Mouse (Mus musculus) megakaryocyte, adult 5-6 weeks (primary cell): ENCODE measurements at regions not wholly inside any gene's neighbourhood (a gene's known extent, or its start where the extent isn't known, plus 50 kb on each side); places are given as distances from the start of the nearest gene placed in this dataset.

ENCODE experiments used
- ATAC-seq: 2 replicates; pipeline ENCODE4 v1.8.0; 2016; ENCODE audit warnings: mild to moderate bottlenecking, inconsistent platforms; ENCODE audit not compliant: poor library complexity, severe bottlenecking

- ATAC-seq = no peak
These were observed 223.9 kb upstream of the Tbx18 start for GRCm38 (mm10) chr9:87954941-87955340.

GRCm38 (mm10) chr9:87961796-87962195, 230.7 kb upstream of the Tbx18 start:
- no peak for ATAC-seq

GRCm38 (mm10) chr9:87964508-87964907, 233.4 kb upstream of the Tbx18 start:
- ATAC-seq = no peak

DNA sequence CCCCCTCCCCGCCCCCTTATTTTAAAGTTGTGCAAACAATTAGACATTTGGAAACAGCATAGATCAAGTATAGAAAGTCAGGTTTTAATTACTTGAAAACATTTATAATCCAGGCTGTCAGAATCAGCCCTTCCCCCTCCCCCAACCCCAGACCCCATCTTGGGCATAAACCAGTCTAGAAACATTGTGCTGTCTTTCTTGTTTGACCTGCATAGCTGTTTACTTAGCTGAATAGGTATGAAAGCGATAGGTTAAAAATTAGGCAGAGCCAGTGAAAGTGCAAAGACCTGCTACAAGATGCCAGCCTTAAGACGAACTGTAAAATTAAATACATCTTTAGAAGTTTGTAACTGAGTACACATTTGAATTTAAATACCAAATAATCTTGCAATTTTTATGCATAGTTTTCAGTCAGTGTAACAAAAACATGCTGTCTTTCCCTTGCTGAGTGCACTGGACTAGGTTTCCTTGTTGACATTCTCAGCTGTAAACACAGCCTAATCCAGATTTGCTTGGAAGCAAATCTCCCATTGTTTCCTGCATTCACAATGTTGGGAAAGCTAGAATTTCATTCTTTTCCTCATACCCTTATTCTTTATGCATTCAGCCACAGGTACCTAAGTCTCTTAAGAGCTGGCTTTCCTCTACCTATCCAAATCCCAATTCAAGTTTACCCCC, 234.2 kb upstream of the Tbx18 start:
- no peak for ATAC-seq

DNA sequence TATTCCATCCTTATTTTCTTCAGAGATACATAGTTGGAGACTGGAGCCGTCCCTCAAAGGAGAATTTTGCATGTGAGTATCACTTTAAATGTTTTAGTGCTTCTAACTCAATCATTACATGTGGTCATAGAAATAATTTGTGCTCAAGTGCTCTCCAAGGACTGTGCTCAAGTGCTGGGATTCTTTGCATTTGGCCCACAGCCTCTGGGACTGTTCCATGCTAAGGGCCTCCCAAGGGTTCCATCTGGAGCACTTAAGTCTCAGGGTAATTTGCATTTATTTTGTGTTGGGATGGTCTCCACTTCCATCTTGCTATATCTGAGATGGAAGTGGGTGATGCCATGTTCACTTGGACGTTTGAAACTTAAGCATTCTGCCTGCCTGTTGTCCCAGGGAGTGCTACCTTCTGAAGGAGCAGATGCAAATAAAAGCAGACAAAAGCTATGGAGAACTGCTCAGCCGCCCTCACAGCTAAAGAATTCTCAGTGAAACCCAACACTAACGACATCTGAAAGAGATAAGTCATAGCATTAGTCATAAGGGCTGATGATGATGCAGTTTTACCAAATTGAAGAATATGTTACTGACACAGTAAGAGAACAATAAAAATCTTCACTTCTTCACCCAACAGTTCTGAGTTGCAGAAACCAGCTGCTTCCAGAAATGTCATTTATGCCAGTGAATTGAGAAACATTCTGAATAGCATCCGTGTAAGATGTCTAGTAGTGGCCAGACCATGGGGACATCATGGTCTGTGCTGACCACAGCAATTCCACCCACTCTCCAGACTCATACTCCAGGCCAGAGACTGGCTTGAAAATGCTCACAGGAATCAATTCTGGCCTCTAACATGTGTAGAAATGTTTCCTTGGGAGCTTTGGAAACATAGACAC, 237.4 kb upstream of the Tbx18 start:
- no peak for ATAC-seq

- no peak for ATAC-seq
These were observed 239.5 kb upstream of the Tbx18 start for GRCm38 (mm10) chr9:87970586-87970985.

DNA sequence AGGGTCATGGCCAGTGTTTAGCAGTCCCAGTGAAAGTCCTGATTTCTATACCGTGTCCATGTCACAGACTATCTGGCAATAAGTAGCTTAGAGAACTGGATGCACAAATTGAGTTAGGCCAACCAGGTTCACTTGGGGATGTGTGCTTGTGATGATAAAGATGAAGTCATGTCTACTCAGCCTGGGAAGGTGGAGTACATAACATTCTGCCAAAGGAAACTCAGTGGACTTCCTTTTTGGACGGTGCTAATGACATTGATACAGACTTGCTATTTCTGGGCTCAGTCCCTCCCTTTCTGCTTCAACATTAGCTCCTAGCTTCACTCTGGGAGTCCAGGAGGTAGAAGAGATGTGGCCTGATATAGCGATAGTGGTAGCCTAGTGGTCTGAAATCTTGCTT, 240.7 kb upstream of the Tbx18 start:
- ATAC-seq = no peak

DNA sequence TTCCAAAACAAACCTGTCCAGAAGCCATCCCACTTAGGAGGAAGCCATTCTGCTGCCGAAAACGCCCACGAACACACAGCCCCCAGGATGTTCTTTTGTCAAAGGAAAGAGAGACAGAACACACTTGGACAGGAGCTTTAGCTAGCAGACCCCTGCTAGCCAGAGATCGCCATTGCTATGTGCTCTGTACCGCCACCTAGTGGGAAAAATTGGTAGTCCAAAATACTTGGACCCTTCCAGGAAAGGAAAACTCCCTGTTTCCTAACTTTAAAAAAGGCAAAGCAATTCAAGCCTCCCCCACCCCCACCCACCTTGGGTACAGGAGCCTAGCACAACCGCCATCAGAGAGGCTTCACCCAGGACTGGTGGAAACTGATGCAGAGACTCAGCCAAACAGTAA, 242.5 kb upstream of the Tbx18 start:
- ATAC-seq = no peak

GRCm38 (mm10) chr9:87984910-87985309, 253.8 kb upstream of the Tbx18 start:
- no peak for ATAC-seq

- no peak for ATAC-seq
These were observed 254.4 kb upstream of the Tbx18 start for GRCm38 (mm10) chr9:87985439-87985838.

- ATAC-seq = no peak
These were observed 275.1 kb upstream of the Tbx18 start for GRCm38 (mm10) chr9:88005945-88006700.

- no peak for ATAC-seq
These were observed 292.7 kb upstream of the Tbx18 start for GRCm38 (mm10) chr9:88023752-88024151.

DNA sequence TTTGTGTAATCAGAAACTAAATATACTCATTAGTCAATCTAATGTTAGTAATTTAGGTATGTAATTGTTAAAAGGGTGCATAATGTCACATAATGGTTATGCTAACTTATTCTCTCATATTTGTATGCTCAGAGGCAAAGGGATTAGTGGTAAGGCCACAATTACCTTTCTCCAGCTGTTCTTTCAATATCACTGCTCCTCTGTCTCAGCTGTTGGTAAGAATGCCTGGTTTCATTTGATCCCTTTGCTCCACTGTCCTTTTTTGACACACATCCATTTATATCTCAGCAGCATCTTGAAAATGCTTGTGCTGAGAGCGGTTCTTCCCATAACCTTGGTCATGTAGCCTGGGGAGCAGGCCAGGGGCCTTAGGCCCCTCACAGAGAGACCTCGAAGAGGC, 294.9 kb upstream of the Tbx18 start:
- no peak for ATAC-seq

- ATAC-seq = no peak
These were observed 296.4 kb upstream of the Nt5e start for GRCm38 (mm10) chr9:88030509-88031148.

GRCm38 (mm10) chr9:88037560-88037959, 289.4 kb upstream of the Nt5e start:
- ATAC-seq = no peak

- ATAC-seq = no peak
These were observed 277.7 kb upstream of the Nt5e start for GRCm38 (mm10) chr9:88049270-88049669.

- no peak for ATAC-seq
These were observed 277.2 kb upstream of the Nt5e start for GRCm38 (mm10) chr9:88049792-88050191.

- ATAC-seq = no peak
These were observed 268.4 kb upstream of the Nt5e start for GRCm38 (mm10) chr9:88058551-88058950.

DNA sequence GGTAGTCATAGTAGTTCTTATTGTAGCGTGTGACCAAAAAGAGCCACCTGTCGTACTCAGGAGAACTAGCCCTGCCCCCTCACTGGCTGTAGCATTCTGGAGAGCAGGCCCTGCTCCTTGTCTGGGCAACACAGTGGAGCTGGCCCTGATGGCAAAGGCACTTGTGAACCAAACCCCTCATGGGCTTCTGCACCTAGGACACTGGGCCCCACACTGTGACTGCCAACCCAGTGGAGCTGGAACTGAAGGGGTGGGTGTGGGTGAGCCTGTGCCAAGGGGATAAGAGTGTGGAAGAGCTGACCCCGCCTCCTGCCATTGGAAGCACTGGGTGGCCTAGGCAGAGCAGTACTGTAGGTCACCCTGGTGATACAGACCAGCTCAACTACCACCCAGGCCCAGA, 268.0 kb upstream of the Nt5e start:
- ATAC-seq = no peak

DNA sequence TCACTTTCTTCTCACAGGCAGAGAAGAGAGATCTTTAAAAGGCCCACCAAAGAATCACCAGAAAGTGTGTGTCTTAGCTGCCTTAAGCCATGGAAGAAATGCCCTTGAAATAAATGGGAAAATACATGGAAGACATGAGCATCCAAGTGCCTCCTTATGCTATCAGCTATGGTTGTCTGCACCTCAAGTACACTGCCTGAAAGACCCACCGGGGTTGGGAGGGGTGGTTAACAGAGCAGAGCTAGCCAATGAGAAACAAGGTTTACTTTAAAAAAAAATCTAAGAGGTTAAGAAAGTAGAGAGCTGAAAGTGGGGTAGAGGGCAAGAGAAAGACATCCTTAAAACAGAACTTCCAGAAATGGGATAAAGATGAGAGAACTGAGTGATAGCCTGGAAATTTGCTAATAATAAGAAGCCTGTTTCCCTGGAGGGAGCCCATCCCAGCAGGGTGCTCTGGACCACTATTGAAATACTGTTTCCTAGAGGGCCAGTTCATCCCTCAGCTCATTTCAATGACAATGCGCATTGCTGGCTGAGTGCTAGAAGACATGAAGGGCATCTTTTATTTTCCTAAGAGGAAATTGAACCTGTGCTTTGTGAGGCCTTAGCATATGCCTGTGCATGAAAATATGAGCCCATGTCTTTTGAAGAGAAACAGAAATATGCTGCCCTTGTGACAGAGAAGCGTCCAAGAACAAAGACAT, 262.9 kb upstream of the Nt5e start:
- ATAC-seq = no peak
